In genomic region chr5:137610056-137610455, GRCm38 (mm10) we compare ENCODE assay signal across 10 mouse cellular contexts. TPM values are rescaled to one million over a fixed set of nuclear protein-coding genes. Genes with fewer than 3 reads are reported as not detected.
DNase-seq lines count a peak whose midpoint lies in the region; ATAC-seq and TF ChIP-seq lines count a peak whose summit lies in the region.
"Had no signal": no experiment of that assay in that cellular context is flagged by ENCODE, and none has a peak within 500 bp of the region (broad histone marks: within the 10 kb centered on the region; RNA-seq: fewer than 3 reads in every experiment).

No protein-coding gene starts in this region.

- no peaks in the 10 kb centered on the region for H3K9me3 ChIP-seq in lung, embryonic 16.5 days (ENCODE audit: control insufficient read depth, low read length)
- H3K9me3 ChIP-seq in intestine, embryonic 14.5 days (ENCODE audit: control insufficient read depth, low read length): no peaks in the 10 kb centered on the region

- intact Hi-C loops in left cerebral cortex, postnatal 14 days (cut with DNase I): no loop called here

- H3K4me2 ChIP-seq in lung, embryonic 16.5 days (ENCODE audit: low read depth, low read length): peak overlapping the region; percentile 61
- peak overlapping the region; percentile 56 for H3K4me2 ChIP-seq in intestine, embryonic 14.5 days (ENCODE audit: low read length)

- H3K4me3 ChIP-seq in lung, embryonic 16.5 days (ENCODE audit: low read length): peak overlapping the region; percentile 48
- H3K4me3 ChIP-seq in intestine, embryonic 14.5 days (ENCODE audit: low read depth, low read length): peak overlapping the region; percentile 29
- peak overlapping the region; percentile 47 for H3K4me3 ChIP-seq in small intestine, adult 2 months (ENCODE audit: low read depth, low read length)
- H3K4me3 ChIP-seq: layer of hippocampus, adult 2 months had no signal

- WGBS in lung, embryonic 16.5 days: 44% methylated on average over 4 of the region's 4 CpGs
- 55% methylated on average over 4 of the region's 4 CpGs for WGBS in intestine, embryonic 14.5 days
- WGBS in small intestine, adult 2 months: 76% methylated on average over 4 of the region's 4 CpGs

- peak; percentile 92 for DNase-seq in heart, adult 11 months
- DNase-seq in heart, postnatal 4 days: no peak
- DNase-seq in lung, adult 18-20 months: no peak
- DNase-seq in intestine, embryonic 14.5 days (ENCODE audit: low spot score): no peak
- no peak for DNase-seq in left cerebral cortex, postnatal 14 days (ENCODE audit: low spot score in 2 of 2)
- no peak for DNase-seq in urinary bladder, postnatal 4 days (ENCODE audit: low spot score in 2 of 2)
- DNase-seq: cerebellum, postnatal 25 days had no signal

- H3K9ac ChIP-seq in lung, embryonic 16.5 days (ENCODE audit: low read length): peak overlapping the region; percentile 67
- H3K9ac ChIP-seq in intestine, embryonic 14.5 days (ENCODE audit: low read length): 0 out of 2 replicates have a peak overlapping the region, but pooled peaks have one; percentile 17

- ATAC-seq in lung, embryonic 16.5 days (ENCODE audit: low read depth): 0 out of 2 replicates have a peak, but pooled peaks have one; percentile 0
- no peak for ATAC-seq in intestine, embryonic 14.5 days (replicated peaks; ENCODE audit: low FRiP score, low TSS enrichment, low read depth)

- TF ChIP-seq CTCF in small intestine, adult 2 months (IDR thresholded peaks at IDR 0.05; ENCODE audit: extremely low read depth, insufficient read length, insufficient replicate concordance, low read depth, low read length): no peak

- H3K36me3 ChIP-seq in lung, embryonic 16.5 days (ENCODE audit: control insufficient read depth, insufficient read depth, low read length): no peaks in the 10 kb centered on the region; the same call in 1 of the 2 replicates
- peaks cover 14% of the 10 kb centered on the region for H3K36me3 ChIP-seq in intestine, embryonic 14.5 days (ENCODE audit: control insufficient read depth, insufficient read depth, low read length)
- peaks cover 8% of the 10 kb centered on the region; the same call in 1 of the 2 replicates for H3K36me3 ChIP-seq in small intestine, adult 2 months (ENCODE audit: control insufficient read depth, insufficient read depth, low read length)

- TF ChIP-seq POLR2A in small intestine, adult 2 months (IDR thresholded peaks at IDR 0.05; ENCODE audit: low read depth, low read length): no peak

- peak overlapping the region; percentile 96 for H3K27ac ChIP-seq in lung, embryonic 16.5 days (ENCODE audit: low read length)
- H3K27ac ChIP-seq in intestine, embryonic 14.5 days (ENCODE audit: low read depth): peak overlapping the region; percentile 83; the same call in 1 of the 2 replicates
- H3K27ac ChIP-seq in small intestine, adult 2 months (ENCODE audit: insufficient read depth, low read depth, low read length): no peak overlapping the region; the same call in 1 of the 2 replicates

- no peaks in the 10 kb centered on the region for H3K27me3 ChIP-seq in lung, embryonic 16.5 days (ENCODE audit: control insufficient read depth, insufficient read depth, low read depth, low read length)
- no peaks in the 10 kb centered on the region for H3K27me3 ChIP-seq in intestine, embryonic 14.5 days (replicated peaks; ENCODE audit: control insufficient read depth, insufficient read depth, low read length)
- H3K27me3 ChIP-seq in small intestine, adult 2 months (ENCODE audit: control insufficient read depth, insufficient read depth, low read length): no peaks in the 10 kb centered on the region

- peaks cover 36% of the 10 kb centered on the region for H3K4me1 ChIP-seq in lung, embryonic 16.5 days (replicated peaks; ENCODE audit: control insufficient read depth, insufficient read depth, low read length)
- H3K4me1 ChIP-seq in intestine, embryonic 14.5 days (replicated peaks; ENCODE audit: control insufficient read depth, insufficient read depth, low read length): peaks cover 52% of the 10 kb centered on the region
- H3K4me1 ChIP-seq in small intestine, adult 2 months (ENCODE audit: control insufficient read depth, insufficient read depth, insufficient read length, low read length): peaks cover 16% of the 10 kb centered on the region

RNA-seq across cellular contexts. Expression of gene Pcolce, which starts 3.5 kb away (rescaled TPM):
- total RNA-seq in heart, postnatal 4 days (2021): 100 to 1,000 TPM; 133 to 137 TPM
- 119 and 123 TPM in 2 replicates for polyA plus RNA-seq in lung, embryonic 16.5 days (2015; fragmentation: Nextera tagmentation; extraction: Ambion mirVana)
- polyA plus RNA-seq in intestine, embryonic 14.5 days (2014; fragmentation: Nextera tagmentation; extraction: Ambion mirVana): 112 and 126 TPM in 2 replicates
- 30.4 and 31.1 TPM in 2 replicates for polyA plus RNA-seq in small intestine, adult 2 months (2012; rRNA removed)
- 10 to 100 TPM; 12.9 to 14.6 TPM for total RNA-seq in left cerebral cortex, postnatal 14 days (2021)

RNA-seq across cellular contexts. Expression of gene Mospd3, which starts 9.2 kb away (rescaled TPM):
- 10 to 100 TPM; 25.2 to 28.8 TPM for total RNA-seq in heart, postnatal 4 days (2021)
- polyA plus RNA-seq in lung, embryonic 16.5 days (2015; fragmentation: Nextera tagmentation; extraction: Ambion mirVana): 30.4 and 30.7 TPM in 2 replicates
- polyA plus RNA-seq in intestine, embryonic 14.5 days (2014; fragmentation: Nextera tagmentation; extraction: Ambion mirVana): 29.0 and 29.4 TPM in 2 replicates
- polyA plus RNA-seq in small intestine, adult 2 months (2012; rRNA removed): 89.7 and 164 TPM in 2 replicates
- total RNA-seq in left cerebral cortex, postnatal 14 days (2021): 10 to 100 TPM; 32.7 to 33.5 TPM

RNA-seq across cellular contexts. Expression of gene Fbxo24, which starts 18.7 kb away (rescaled TPM):
- total RNA-seq in heart, postnatal 4 days (2021): under 1 TPM; 0.21 to 0.25 TPM
- polyA plus RNA-seq in lung, embryonic 16.5 days (2015; fragmentation: Nextera tagmentation; extraction: Ambion mirVana): 0.13 and 0.15 TPM in 2 replicates
- 0.11 and 0.28 TPM in 2 replicates for polyA plus RNA-seq in intestine, embryonic 14.5 days (2014; fragmentation: Nextera tagmentation; extraction: Ambion mirVana)
- polyA plus RNA-seq in small intestine, adult 2 months (2012; rRNA removed): 0.08 and 0.19 TPM in 2 replicates
- total RNA-seq in left cerebral cortex, postnatal 14 days (2021): under 1 TPM in 1 of 2 experiments, not detected in 1; 0.15 TPM

RNA-seq across cellular contexts. Expression of gene Lrch4, which starts 18.9 kb away (rescaled TPM):
- total RNA-seq in heart, postnatal 4 days (2021): 10 to 100 TPM; 19.2 to 21.6 TPM
- polyA plus RNA-seq in lung, embryonic 16.5 days (2015; fragmentation: Nextera tagmentation; extraction: Ambion mirVana): 34.2 and 42.6 TPM in 2 replicates
- polyA plus RNA-seq in intestine, embryonic 14.5 days (2014; fragmentation: Nextera tagmentation; extraction: Ambion mirVana): 31.2 and 35.3 TPM in 2 replicates
- 38.4 and 54.1 TPM in 2 replicates for polyA plus RNA-seq in small intestine, adult 2 months (2012; rRNA removed)
- 10 to 100 TPM in 1 of 2 experiments, 1 to 10 TPM in 1; 7.1 to 13.7 TPM for total RNA-seq in left cerebral cortex, postnatal 14 days (2021)

RNA-seq across cellular contexts. Expression of gene Gm20605, which starts 18.9 kb away (rescaled TPM):
- 1 to 10 TPM; 4.8 to 6.6 TPM for total RNA-seq in heart, postnatal 4 days (2021)
- polyA plus RNA-seq in lung, embryonic 16.5 days (2015; fragmentation: Nextera tagmentation; extraction: Ambion mirVana): 14.8 and 18.1 TPM in 2 replicates
- 9.2 and 10.1 TPM in 2 replicates for polyA plus RNA-seq in intestine, embryonic 14.5 days (2014; fragmentation: Nextera tagmentation; extraction: Ambion mirVana)
- polyA plus RNA-seq in small intestine, adult 2 months (2012; rRNA removed): 19.1 and 29.0 TPM in 2 replicates
- total RNA-seq in left cerebral cortex, postnatal 14 days (2021): 10 to 100 TPM in 1 of 2 experiments, 1 to 10 TPM in 1; 8.8 to 10.6 TPM
